Comparison of ENCODE assay signal across 8 mouse cellular contexts in genomic region chr12:119237241-119237920, GRCm38 (mm10). TPM values are rescaled to one million over a fixed set of nuclear protein-coding genes. Genes with fewer than 3 reads are reported as not detected.
DNase-seq lines count a peak whose midpoint lies in the region; ATAC-seq and TF ChIP-seq lines count a peak whose summit lies in the region.

No protein-coding gene starts in this region.

- DNase-seq in cerebellum, adult 2 months = no peak
- no peak for DNase-seq in cerebellum, adult 18-20 months
- peak; percentile 11 for DNase-seq in ovary, postnatal 14 days (ENCODE audit: low spot score)
- no peak for DNase-seq in ovary, postnatal 36 days (ENCODE audit: low spot score)
- DNase-seq in midbrain, embryonic 10.5 days (ENCODE audit: low spot score) = no peak
- DNase-seq in left cerebral cortex, adult 11 months (ENCODE audit: low spot score) = no peak

- peak overlapping the region; percentile 41; the same call in 1 of the 2 replicates for H3K27ac ChIP-seq in cerebellum, adult 2 months (ENCODE audit: insufficient read depth, low read length)
- H3K27ac ChIP-seq in hindbrain, embryonic 16.5 days (ENCODE audit: low read depth, low read length) = peak overlapping the region; percentile 94
- peak overlapping the region; percentile 99 for H3K27ac ChIP-seq in midbrain, embryonic 10.5 days (replicated peaks)

- WGBS in cerebellum, adult 2 months = 3% methylated on average over 13 of the region's 13 CpGs
- WGBS in hindbrain, embryonic 16.5 days = under 1% methylated on average over 13 of the region's 13 CpGs
- WGBS in midbrain, embryonic 10.5 days = 0% methylated on average over 13 of the region's 13 CpGs

- no peak; the same call in 1 of the 2 replicates for ATAC-seq in hindbrain, embryonic 16.5 days
- ATAC-seq in erythroblast, adult 5-6 weeks (replicated peaks; ENCODE audit: low FRiP score, poor library complexity, severe bottlenecking) = no peak

- TF ChIP-seq CTCF in cerebellum, adult 2 months (IDR thresholded peaks at IDR 0.05; ENCODE audit: borderline replicate concordance, insufficient read depth, low read depth, low read length) = no peak

- no peaks in the 10 kb centered on the region for H3K4me1 ChIP-seq in cerebellum, adult 2 months (ENCODE audit: control insufficient read depth, insufficient read depth, low read length)
- peaks cover 8% of the 10 kb centered on the region for H3K4me1 ChIP-seq in hindbrain, embryonic 16.5 days (ENCODE audit: control insufficient read depth, insufficient read depth, low read depth, low read length)
- H3K4me1 ChIP-seq in midbrain, embryonic 10.5 days = peaks cover 76% of the 10 kb centered on the region

- no peaks in the 10 kb centered on the region; the same call in 1 of the 2 replicates for H3K27me3 ChIP-seq in cerebellum, adult 2 months (ENCODE audit: control insufficient read depth, insufficient read depth, low read length)
- no peaks in the 10 kb centered on the region for H3K27me3 ChIP-seq in hindbrain, embryonic 16.5 days (replicated peaks; ENCODE audit: control insufficient read depth, insufficient read depth, low read length)
- H3K27me3 ChIP-seq in midbrain, embryonic 10.5 days (ENCODE audit: low read depth, poor library complexity, severe bottlenecking) = no peaks in the 10 kb centered on the region

- H3K36me3 ChIP-seq in hindbrain, embryonic 16.5 days (ENCODE audit: control insufficient read depth, insufficient read depth, low read length) = no peaks in the 10 kb centered on the region
- H3K36me3 ChIP-seq in midbrain, embryonic 10.5 days = peaks cover 3% of the 10 kb centered on the region; the same call in 1 of the 2 replicates

- H3K9ac ChIP-seq in hindbrain, embryonic 16.5 days (ENCODE audit: low read depth, low read length) = peak overlapping the region; percentile 80

- no peaks in the 10 kb centered on the region for H3K9me3 ChIP-seq in hindbrain, embryonic 16.5 days (ENCODE audit: control insufficient read depth, low read length)
- H3K9me3 ChIP-seq in midbrain, embryonic 10.5 days (replicated peaks) = no peaks in the 10 kb centered on the region

- peak overlapping the region; percentile 47 for H3K4me3 ChIP-seq in cerebellum, adult 2 months (replicated peaks; ENCODE audit: insufficient read depth, low read depth, low read length)
- peak overlapping the region; percentile 68 for H3K4me3 ChIP-seq in hindbrain, embryonic 16.5 days (ENCODE audit: low read length)
- H3K4me3 ChIP-seq in midbrain, embryonic 10.5 days = peak overlapping the region; percentile 67

- peak overlapping the region; percentile 88 for H3K4me2 ChIP-seq in hindbrain, embryonic 16.5 days (ENCODE audit: low read length)

- no peak for TF ChIP-seq POLR2A in cerebellum, adult 2 months (IDR thresholded peaks at IDR 0.05; ENCODE audit: borderline replicate concordance, insufficient read depth, low read length)

RNA-seq across cellular contexts. Expression of gene Itgb8, which starts 1.2 kb away (rescaled TPM):
- 13.6 and 13.7 TPM in 2 replicates for polyA plus RNA-seq in cerebellum, adult 2 months (2012; rRNA removed)
- polyA plus RNA-seq in hindbrain, embryonic 16.5 days (2015; fragmentation: Nextera tagmentation; extraction: Ambion mirVana) = 9.0 and 9.3 TPM in 2 replicates
- polyA plus RNA-seq in midbrain, embryonic 10.5 days (2016; fragmentation: Nextera tagmentation; extraction: Ambion mirVana) = 23.7 and 32.6 TPM in 2 replicates
- not detected in 2 replicates for total RNA-seq in erythroblast, adult 5-6 weeks (2015; ENCODE audit: low replicate concordance)
- total RNA-seq in erythroblast, adult 5-6 weeks (2017; ENCODE audit: low replicate concordance) = not detected in 2 replicates

Comparison
In these comparisons a context has a peak if more than half of its experiments do, and no peak if none do; other contexts are left out.
1. H3K27ac ChIP-seq: peak in every context shown above with its lines; median percentile 99 in midbrain, embryonic 10.5 days; 94 in hindbrain, embryonic 16.5 days; 41 in cerebellum, adult 2 months.